Mouse (Mus musculus) left cerebral cortex, postnatal 25 days (tissue): Measurements from ENCODE around the gene Tmsb15a. TPM values are rescaled to one million over a fixed set of nuclear protein-coding genes. Genes with fewer than 3 reads are reported as not detected.
"Not testable (repeated sequence)": the region's sequence is repeated elsewhere in the genome, so short reads cannot be mapped to it uniquely, and the experiment has no call there.

Experiments
- DNase-seq, 2 experiments: peaks; one replicate each; pipeline ENCODE4 v3.0.0; 2022; ENCODE audit warnings: low spot score in 2 of 2, mixed read lengths in 1 of 2
- intact Hi-C: fragments of 180-260 bp; cut with DNase I; formaldehyde crosslinking; loops from one replicate; pipeline ENCODE4 v1.15.1; 2025
- microRNA-seq, 2 experiments: library from miRNA; unstranded; fragments of <30 nt; microRNA quantifications; one replicate each; pipeline ENCODE4 v1.2.0; 2022
- total RNA-seq, 2 experiments: library from RNA; stranded (reverse); gene quantifications; 2 replicates each; pipeline ENCODE4 v1.2.3; 2021

Tmsb15a gene
- not detected for total RNA-seq

DNA sequence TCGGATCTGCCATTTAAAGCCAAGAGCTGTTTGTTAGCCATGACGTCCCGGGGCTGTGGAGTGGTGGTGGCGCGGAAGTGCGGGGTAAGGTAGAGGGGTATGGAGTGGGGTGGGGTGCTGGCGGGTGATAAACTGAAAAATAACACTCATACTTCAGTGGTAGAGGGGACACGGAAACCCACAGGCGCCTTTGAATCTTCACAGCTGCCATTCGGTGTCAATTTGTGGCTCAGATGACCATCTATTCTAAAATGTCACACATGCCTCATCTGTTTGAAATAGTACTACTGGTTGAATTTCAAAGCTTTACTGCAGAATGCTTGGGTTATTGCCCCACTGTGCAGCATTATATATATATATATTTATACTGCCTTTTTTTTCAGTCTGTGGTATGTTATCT, at the start of gene Tmsb15a:
Tmsb15a (minus strand) TSS at position 101 of the 400 bp plus-strand sequence.
- no peak for DNase-seq
- intact Hi-C loops, result no loop called here

DNA sequence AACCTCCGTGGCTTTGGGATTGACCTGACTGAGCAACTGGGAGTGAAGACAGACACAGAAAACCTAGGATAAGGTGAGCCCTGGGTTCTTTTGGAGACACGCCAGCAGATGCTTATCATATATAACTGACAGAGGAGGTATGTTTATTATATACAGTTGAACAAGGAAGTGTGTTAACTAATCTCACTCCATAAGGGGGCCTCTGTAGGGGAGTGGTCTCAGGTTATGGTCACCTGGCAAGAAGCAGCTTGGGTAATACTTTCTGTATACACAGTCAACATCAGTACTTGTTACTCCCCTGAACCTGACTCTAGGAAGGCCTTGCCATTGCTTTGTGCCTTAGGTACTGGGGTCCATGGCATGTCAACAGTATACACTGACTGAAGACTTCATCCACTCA, 43.5 kb upstream of the Tmsb15a start:
- no peak for DNase-seq
- intact Hi-C loops, result no loop called here

DNA sequence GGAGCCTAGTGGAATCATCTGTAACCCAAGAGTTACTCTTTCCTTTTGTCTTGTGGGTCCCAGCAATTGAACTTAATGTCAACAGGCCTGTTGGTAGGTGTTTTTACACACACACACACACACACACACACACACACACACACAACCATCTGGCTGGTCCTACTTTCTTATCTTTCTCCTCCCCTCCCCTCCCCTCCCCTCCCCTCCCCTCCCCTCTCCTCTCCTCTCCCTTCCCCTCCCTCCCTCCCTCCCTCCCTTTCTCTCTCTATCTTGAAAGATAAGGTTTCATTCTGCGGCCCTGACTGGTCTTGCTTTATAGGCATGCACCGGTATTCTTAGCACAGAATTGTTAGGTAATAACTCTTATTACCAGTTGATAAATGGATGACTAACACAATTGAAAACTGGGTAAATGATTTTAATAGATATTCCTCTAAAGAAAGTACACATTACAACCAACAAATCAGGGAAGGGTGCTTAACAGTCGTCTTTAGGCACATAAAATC, 43.0 kb upstream of the Tmsb15a start:
- intact Hi-C loops, result no loop called here
- DNase-seq, result no peak

DNA sequence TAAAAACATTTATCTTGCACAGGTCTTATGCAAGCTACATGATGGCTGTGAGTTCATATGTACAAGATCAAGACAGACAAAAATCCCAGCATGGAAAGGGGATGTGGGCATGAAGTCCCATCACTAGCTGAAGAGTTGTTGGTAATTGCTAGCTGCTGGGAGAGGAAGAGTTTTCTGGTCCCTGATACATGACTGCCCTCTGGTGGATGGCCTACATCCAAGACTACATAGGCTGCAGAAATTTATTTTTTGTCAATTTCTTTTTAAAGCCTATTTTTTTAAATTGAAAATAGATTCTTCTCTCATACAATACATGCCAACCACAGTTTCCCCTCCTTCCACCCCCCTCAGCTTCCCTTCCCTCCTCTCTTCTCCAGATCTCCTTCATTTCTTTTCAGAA, 36.6 kb upstream of the Tmsb15a start:
- intact Hi-C loops, result loop anchor here (5.0 kb wide), 1 partner anchor 36 kb away; the partner anchor contains the start of gene Bhlhb9
- DNase-seq, result peak; percentile 28 to 39

DNA sequence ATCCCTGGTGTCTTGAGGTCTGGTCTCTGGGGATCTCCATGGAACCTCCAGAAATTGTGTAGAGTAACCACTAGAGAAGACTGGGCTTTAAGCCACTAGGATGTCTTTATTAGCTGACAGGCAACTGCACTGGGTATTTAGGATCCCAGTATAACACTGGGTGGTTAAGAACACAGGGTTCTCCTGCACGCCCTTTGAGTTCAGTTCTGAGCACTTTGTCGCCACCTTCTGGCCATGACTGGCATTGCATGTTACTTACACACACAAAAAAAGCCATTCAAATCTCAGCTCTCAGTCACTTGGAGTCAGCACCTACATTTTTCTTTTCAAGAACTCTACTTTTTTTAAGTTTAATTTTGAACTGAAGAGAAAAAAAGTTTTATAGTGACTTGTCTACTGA, 27.8 kb upstream of the Tmsb15a start:
- peak; percentile 69 to 79 for DNase-seq
- intact Hi-C loops, result no loop called here

DNA sequence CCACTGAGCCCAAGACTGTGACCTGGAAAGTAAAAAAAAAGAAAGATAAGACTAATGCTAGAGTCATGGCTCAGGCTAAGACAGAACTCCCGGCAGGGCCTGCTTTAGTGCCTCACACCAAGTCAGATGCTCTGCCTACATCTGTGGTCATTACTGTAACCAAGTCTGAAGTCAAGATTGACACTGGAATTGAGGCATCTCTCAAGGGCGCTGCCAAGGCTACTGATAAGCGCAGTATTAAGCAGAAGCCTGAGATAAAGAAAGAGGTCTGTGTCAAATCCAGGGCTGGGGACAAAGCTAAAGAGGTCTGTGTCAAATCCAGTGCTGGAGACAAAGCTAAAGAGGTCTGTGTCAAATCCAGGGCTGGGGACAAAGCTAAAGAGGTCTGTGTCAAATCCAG, 20.3 kb upstream of the Tmsb15a start:
- not testable (repeated sequence) for DNase-seq
- intact Hi-C loops, result loop anchor here (10.0 kb wide), 1 partner anchor 49 kb away; the partner anchor contains the start of gene Bhlhb9

- intact Hi-C loops, result loop anchor here (10.0 kb wide), 1 partner anchor 52 kb away; the partner anchor contains the start of gene Bhlhb9
- no peak for DNase-seq
Observed at GRCm38 (mm10) chrX:135743056-135743355, 17.9 kb upstream of the Tmsb15a start.

DNA sequence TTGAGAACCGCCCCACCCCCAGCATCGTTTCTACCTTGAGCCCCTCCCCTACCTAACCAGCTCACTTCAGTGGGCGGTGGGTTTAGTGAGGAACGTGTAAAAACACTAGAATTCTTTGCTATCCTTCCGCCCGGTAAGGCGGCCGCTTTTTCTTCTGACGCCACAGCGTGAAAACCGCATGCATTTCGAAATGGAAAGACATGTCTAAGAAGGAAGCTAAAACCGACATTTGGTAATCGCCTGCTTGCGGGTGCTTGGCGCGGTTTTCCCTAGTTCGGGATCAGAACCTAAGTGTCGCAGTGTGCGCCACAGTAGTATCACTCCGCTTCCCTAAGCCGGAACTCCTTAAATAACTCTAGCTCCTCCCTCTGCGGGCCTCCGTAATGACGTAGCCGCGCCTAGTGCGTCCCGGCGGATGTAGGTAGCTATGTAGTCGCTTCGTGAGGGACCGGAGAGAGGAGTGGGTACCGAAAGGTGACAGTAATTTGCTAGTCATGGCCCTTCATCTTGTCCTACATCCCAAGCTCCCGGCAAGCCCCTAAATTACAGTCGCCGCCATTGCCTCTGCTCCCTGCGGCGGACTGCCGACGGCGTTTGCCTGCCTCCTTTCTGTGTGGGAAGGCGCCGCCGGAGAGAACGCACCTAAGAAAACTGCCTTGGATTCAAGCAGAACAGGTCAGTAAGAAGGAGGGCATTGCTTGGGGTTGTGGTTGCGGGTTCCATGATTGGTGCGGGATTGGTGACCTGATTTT, 17.4 kb upstream of the Tmsb15a start, which contains the start of the genes Armcx5 and Gprasp1:
Armcx5 (plus strand) TSS at position 430 of the 752 bp plus-strand sequence.
Gprasp1 (plus strand) TSS at position 430 of the 752 bp plus-strand sequence.
- intact Hi-C loops, result loop anchor here (10.0 kb wide), 1 partner anchor 52 kb away; the partner anchor contains the start of gene Bhlhb9
- DNase-seq, result peak; percentile 86 to 93

DNA sequence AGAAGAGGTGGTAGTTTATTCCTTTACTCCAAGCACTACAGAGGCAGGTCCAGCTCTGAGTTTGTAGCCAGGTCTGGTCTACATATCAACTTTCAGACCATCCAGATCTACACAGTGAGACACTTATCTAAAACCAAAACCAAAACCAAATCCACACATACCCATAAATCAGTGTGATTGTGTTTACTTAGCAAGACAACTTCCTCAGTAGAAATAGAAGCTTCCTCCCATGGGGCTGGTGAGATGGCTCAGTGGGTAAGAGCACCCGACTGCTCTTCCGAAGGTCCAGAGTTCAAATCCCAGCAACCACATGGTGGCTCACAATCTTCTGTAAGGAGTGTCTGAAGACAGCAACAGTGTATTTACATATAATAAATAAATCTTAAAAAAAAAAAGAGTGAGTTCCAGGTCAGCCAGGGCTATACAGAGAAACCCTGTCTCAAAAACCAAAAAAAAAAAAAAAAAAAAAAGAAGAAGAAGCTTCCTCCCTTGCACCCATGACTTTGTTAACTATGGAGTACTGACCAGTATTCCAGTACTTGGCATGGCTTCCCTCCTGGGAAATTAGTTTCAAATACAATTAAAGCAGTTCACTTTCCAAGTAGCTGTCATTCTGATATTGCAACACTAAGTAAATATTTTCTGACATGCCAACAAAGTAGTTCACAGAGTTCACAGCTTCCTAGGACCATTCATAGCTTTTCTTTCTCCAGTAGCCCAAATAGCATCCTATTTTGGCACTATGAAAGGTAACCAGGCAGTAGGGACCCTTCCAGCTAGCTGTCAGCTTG, 13.9 kb upstream of the Tmsb15a start:
- intact Hi-C loops, result no loop called here
- DNase-seq, result no peak

DNA sequence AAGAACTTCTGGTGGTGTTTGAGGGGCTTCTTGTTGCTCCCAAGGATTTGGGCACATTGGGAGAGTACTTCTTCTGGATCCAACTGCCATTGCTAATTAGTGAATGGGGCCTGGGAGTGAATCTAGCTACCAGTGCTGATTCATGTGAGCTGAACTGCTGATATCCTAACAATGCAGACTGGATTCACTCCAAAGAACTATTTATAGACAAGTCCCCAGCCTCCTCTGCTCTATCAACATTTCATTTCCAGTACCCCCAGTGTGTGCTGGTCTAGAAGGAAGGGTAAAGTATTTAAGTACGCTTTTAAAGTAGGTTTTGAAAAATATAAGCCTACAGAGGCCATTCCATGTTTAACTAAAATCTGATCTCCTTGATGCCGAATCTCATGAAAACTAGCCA, 12.2 kb downstream of the Tmsb15a start:
- intact Hi-C loops, result no loop called here
- DNase-seq, result no peak

DNA sequence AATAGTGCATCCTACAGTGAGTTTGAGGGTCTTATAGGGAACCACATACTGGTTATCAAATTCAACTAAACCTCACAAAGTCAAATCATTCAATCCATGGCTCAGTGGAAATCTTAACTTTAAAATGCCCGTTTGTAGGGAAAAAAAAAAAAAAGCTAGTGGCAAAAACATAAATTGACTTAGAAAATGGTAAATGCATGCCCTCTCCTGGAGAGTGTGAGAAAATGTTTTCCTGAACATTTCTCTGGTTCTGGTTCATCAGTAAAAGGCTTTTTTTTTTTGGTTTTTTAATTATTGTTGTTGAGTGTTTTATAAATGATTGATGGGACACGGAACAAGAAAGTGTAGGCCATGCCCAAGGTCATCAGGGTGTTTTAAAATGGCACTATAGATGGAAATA, 20.7 kb downstream of the Tmsb15a start:
- DNase-seq, result peak in 1 of 2 experiments; percentile 3
- intact Hi-C loops, result no loop called here

DNA sequence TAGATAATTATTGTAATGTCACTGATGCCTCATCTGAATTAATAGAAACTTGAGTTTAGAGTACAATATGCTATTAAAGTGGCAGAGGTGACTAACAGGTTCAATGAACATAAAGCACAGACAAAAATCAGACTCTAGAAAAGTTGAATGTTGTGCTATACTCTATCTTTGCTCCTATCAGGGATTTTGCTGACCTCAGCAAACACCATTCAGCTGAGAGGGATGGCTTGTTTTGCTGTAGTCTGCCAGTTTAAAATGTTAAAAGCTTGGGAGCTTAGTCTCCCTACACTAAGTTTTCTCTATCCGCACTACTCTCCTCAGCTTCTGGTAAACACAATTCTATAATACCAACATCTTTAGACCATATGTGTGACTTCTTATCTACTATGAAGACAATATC, 21.9 kb downstream of the Tmsb15a start:
- DNase-seq, result no peak
- intact Hi-C loops, result no loop called here

DNA sequence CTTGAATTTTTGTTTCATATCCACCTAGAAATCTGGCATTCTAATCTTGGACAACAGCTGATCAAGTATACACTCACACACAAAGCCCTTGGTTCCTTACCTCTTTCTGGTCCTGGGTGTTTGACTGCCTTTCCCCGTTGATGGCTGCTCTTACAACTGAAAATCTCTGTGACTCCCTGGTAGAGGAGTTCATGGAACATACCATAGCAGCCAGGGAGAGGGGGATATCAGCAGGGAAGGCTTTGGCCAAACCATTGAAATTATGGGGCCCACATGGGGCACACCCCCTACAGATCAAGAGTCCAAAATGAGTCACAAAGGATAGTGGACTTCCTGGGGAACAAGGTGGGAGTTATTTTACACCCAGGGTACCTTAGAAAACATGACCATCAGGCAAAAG, 31.4 kb downstream of the Tmsb15a start, which contains the start of gene Tcp11x2:
Tcp11x2 (minus strand) TSS at position 158 of the 400 bp plus-strand sequence.
- DNase-seq, result no peak
- intact Hi-C loops, result no loop called here

GRCm38 (mm10) chrX:135687802-135688201, 37.3 kb downstream of the Tmsb15a start:
- intact Hi-C loops, result no loop called here
- no peak for DNase-seq

DNA sequence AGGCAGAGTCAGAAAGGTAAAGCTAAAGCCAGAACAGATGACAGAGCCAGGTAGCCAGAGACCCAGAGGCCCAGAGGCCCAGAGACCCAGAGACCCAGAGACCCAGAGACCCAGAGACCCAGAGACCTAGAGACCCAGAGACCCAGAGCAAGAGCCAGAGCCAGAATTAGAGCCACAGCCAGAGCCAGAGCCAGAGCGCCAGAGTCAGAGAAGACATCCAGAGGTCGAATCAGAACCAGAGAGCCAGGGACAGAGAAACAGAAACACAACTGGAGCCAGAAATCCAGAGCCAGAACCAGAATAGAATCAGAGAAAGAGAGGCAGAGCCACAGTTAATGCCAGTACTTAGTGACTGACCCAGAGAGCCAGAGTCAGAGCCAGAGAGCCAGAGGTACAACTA, 43.2 kb downstream of the Tmsb15a start:
- DNase-seq, result no peak
- intact Hi-C loops, result no loop called here

Small RNA genes lying within 50 kb of the gene (microRNA-seq; reads per million reads assigned to microRNA genes)
- 0 reads per million in 2 experiments for gene Mir7646

Other genes starting within 250 kb of the Tmsb15a start
- gene AV320801, start 230.7 kb downstream of the Tmsb15a start, total RNA-seq, result not detected
- gene Nxf7, start 126.5 kb downstream of the Tmsb15a start, total RNA-seq, result 1 to 10 TPM; 2.6 to 3.0 TPM
- not detected for gene Prame, start 97.6 kb downstream of the Tmsb15a start, total RNA-seq
- not detected for gene Tcp11x2, start 31.5 kb downstream of the Tmsb15a start, total RNA-seq
- 10 to 100 TPM; 29.2 to 32.7 TPM for gene Armcx5, start 17.5 kb upstream of the Tmsb15a start, total RNA-seq
- 100 to 1,000 TPM; 334 to 352 TPM for gene Gprasp1, start 17.5 kb upstream of the Tmsb15a start, total RNA-seq
- gene Bhlhb9, start 72.3 kb upstream of the Tmsb15a start, total RNA-seq, result 10 to 100 TPM; 66.6 to 71.0 TPM
- gene Gprasp2, start 113.8 kb upstream of the Tmsb15a start, total RNA-seq, result 100 to 1,000 TPM; 161 to 192 TPM